Mouse (Mus musculus): ENCODE data around the gene Pgm3. TPM values are rescaled to one million over a fixed set of nuclear protein-coding genes. Genes with fewer than 3 reads are reported as not detected.

Pgm3 gene
- total and polyA plus RNA-seq, 3 experiments: 3.2 to 6.5 (median 6.2) TPM

DNA sequence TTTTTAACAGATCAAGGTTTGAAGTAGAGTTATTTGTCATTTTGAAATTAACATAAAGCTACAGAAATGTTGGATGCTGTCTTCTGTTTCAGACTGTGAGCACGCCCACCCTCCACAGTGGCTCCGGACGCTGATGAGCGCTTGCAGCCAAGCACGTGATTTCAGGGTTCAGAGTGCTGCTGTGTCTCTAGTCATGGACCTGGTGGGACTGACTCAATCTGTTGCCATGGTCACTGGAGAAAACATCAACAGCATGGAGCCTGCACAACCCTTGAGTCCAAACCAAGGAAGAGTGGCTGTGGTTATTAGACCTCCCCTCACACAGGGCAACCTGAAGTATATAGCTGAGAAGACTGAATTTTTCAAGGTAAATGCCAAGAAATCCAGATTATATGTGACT, 57.9 kb downstream of the Pgm3 start:
- TF ChIP-seq EP300 (IDR thresholded peaks at IDR 0.05; ENCODE audit: insufficient read depth, low read depth, low read length) (no peak), CTCF (IDR thresholded peaks at IDR 0.05) (no peak)
- peak in 1 of 2 experiments; percentile 19 for DNase-seq
- WGBS: 73% methylated on average over 5 of the region's 5 CpGs
- H3K27ac ChIP-seq: no peak overlapping the region
- H3K79me2 ChIP-seq (replicated peaks; ENCODE audit: control insufficient read depth, insufficient read depth, low read length): no peaks in the 10 kb centered on the region
- intact Hi-C loops (cut with DNase I): no loop called here
- H3K4me3 ChIP-seq: no peak overlapping the region
- H3K36me3 ChIP-seq (ENCODE audit: control insufficient read depth, insufficient read depth, low read length): peaks cover 2% of the 10 kb centered on the region
- no peak overlapping the region for H3K9ac ChIP-seq (ENCODE audit: low read depth, low read length)
- no peaks in the 10 kb centered on the region for H3K4me1 ChIP-seq (ENCODE audit: control insufficient read depth, insufficient read depth, low read length)
- H3K27me3 ChIP-seq (ENCODE audit: control insufficient read depth, insufficient read depth, low read length): no peaks in the 10 kb centered on the region

GRCm38 (mm10) chr9:86507437-86507836, 64.2 kb downstream of the Pgm3 start:
- WGBS: 78% methylated on average over 4 of the region's 4 CpGs
- Histone ChIP-seq H3K36me3 (ENCODE audit: control insufficient read depth, insufficient read depth, low read length) (0 out of 2 replicates have a peak, but pooled peaks cover 2% of the 10 kb centered on the region), H3K4me1 (ENCODE audit: control insufficient read depth, insufficient read depth, low read length) (no peaks in the 10 kb centered on the region), H3K9ac (ENCODE audit: low read depth, low read length) (no peak overlapping the region), H3K27me3 (ENCODE audit: control insufficient read depth, insufficient read depth, low read length) (no peaks in the 10 kb centered on the region), H3K79me2 (replicated peaks; ENCODE audit: control insufficient read depth, insufficient read depth, low read length) (no peaks in the 10 kb centered on the region), H3K27ac (no peak overlapping the region), H3K4me3 (no peak overlapping the region)
- no peak for TF ChIP-seq CTCF (IDR thresholded peaks at IDR 0.05)
- DNase-seq: no peak
- intact Hi-C loops (cut with DNase I): no loop called here

Other genes with a start within 250 kb of the Pgm3 start
- 1 to 10 TPM in 1 of 2 experiments, under 1 TPM in 1; 0.84 to 1.5 TPM for gene Ube2cbp, start 106.9 kb downstream of the Pgm3 start, total RNA-seq (2021)
- 0.64 and 1.1 TPM in 2 replicates for gene Ube2cbp, start 106.9 kb downstream of the Pgm3 start, polyA plus RNA-seq (2012; rRNA removed)
- 10 to 100 TPM; 16.2 to 17.9 TPM for gene Dop1a, start 104.7 kb downstream of the Pgm3 start, total RNA-seq (2021)
- 9.1 and 10.5 TPM in 2 replicates for gene Dop1a, start 104.7 kb downstream of the Pgm3 start, polyA plus RNA-seq (2012; rRNA removed)
- gene Rwdd2a, start 149 bp upstream of the Pgm3 start, total RNA-seq (2021): under 1 TPM; 0.27 to 0.47 TPM
- 0.64 and 0.86 TPM in 2 replicates for gene Rwdd2a, start 149 bp upstream of the Pgm3 start, polyA plus RNA-seq (2012; rRNA removed)
- gene Me1, start 124.1 kb upstream of the Pgm3 start, total RNA-seq (2021): 100 to 1,000 TPM in 1 of 2 experiments, 10 to 100 TPM in 1; 100.0 to 110 TPM
- gene Me1, start 124.1 kb upstream of the Pgm3 start, polyA plus RNA-seq (2012; rRNA removed): 67.1 and 101 TPM in 2 replicates
- under 1 TPM; 0.30 to 0.37 TPM for gene Prss35, start 171.8 kb upstream of the Pgm3 start, total RNA-seq (2021)
- gene Prss35, start 171.8 kb upstream of the Pgm3 start, polyA plus RNA-seq (2012; rRNA removed): 0.16 and 0.56 TPM in 2 replicates